Mouse (Mus musculus) MEL (cell line): ENCODE data around the gene Ramp3. TPM values are rescaled to one million over a fixed set of nuclear protein-coding genes. Genes with fewer than 3 reads are reported as not detected.

Experiments used
- DNase-seq: peaks from one replicate; pipeline ENCODE4 v3.0.0; 2011; ENCODE audit warnings: low read depth, low spot score
- H3K27ac ChIP-seq: 2 replicates; pipeline ENCODE4 v1.5.1; 2012; ENCODE audit warnings: low read depth, mild to moderate bottlenecking, control low read depth, low read length, moderate library complexity; ENCODE audit not compliant: control insufficient read depth
- H3K27me3 ChIP-seq, 2 experiments: fragments of 150-350 bp in 1 of 2; sonication (generic) in 1 of 2; 2 replicates each; pipeline ENCODE4 v1.6.1; 2012; ENCODE audit warnings: low read length in 2 of 2, mild to moderate bottlenecking in 2 of 2, improper control_type of control experiment in 1 of 2, moderate library complexity in 1 of 2; ENCODE audit not compliant: insufficient read depth in 2 of 2, control insufficient read depth in 1 of 2
- H3K36me3 ChIP-seq, 2 experiments: 2 replicates each; pipeline ENCODE4 v1.6.1; 2012 to 2014; ENCODE audit warnings: low read length in 2 of 2, improper control_type of control experiment in 1 of 2, inconsistent platforms in 1 of 2, mild to moderate bottlenecking in 1 of 2; ENCODE audit not compliant: insufficient read depth in 2 of 2, control insufficient read depth in 1 of 2
- H3K4me1 ChIP-seq, 2 experiments: fragments of 150-350 bp in 1 of 2; sonication (generic) in 1 of 2; 2 replicates each; pipeline ENCODE4 v1.6.1; 2012; ENCODE audit warnings: low read length in 2 of 2, improper control_type of control experiment in 1 of 2, mild to moderate bottlenecking in 1 of 2; ENCODE audit not compliant: insufficient read depth in 2 of 2, control insufficient read depth in 1 of 2
- H3K4me3 ChIP-seq, 2 experiments: fragments of 150-350 bp in 1 of 2; sonication (generic) in 1 of 2; 2 replicates each; pipeline ENCODE4 v1.5.1; 2012; ENCODE audit warnings: low read depth in 2 of 2, low read length in 2 of 2, mild to moderate bottlenecking in 2 of 2, moderate library complexity in 2 of 2, control low read depth in 1 of 2, improper control_type of control experiment in 1 of 2; ENCODE audit not compliant: control insufficient read depth in 1 of 2, insufficient read depth in 1 of 2
- H3K79me2 ChIP-seq: 2 replicates; pipeline ENCODE4 v1.6.1; 2012; ENCODE audit warnings: mild to moderate bottlenecking, low read length, moderate library complexity; ENCODE audit not compliant: control insufficient read depth, poor library complexity, insufficient read depth
- H3K9ac ChIP-seq: 2 replicates; pipeline ENCODE4 v1.6.1; 2012; ENCODE audit warnings: low read depth, mild to moderate bottlenecking, control low read depth, low read length, moderate library complexity; ENCODE audit not compliant: control insufficient read depth, poor library complexity, severe bottlenecking
- H3K9me3 ChIP-seq: fragments of 150-350 bp; sonication (generic); replicated peaks from 2 replicates; pipeline ENCODE4 v1.6.1; 2012; ENCODE audit warnings: mild to moderate bottlenecking, low read length, improper control_type of control experiment, moderate library complexity; ENCODE audit not compliant: insufficient read depth
- CHD2 ChIP-seq: IDR thresholded peaks from 2 replicates; pipeline ENCODE4 v1.6.1; 2011; ENCODE audit warnings: low read length, improper control_type of control experiment
- CTCF ChIP-seq, 3 experiments: IDR thresholded peaks in 2 of 3; conservative IDR thresholded peaks in 1 of 3; 2 replicates each; pipeline ENCODE4 v1.5.1; 2011 to 2012; ENCODE audit warnings: low read length in 3 of 3, low read depth in 2 of 3, mild to moderate bottlenecking in 2 of 3, improper control_type of control experiment in 1 of 3, inconsistent platforms in 1 of 3, mixed read lengths in 1 of 3, moderate library complexity in 1 of 3; ENCODE audit not compliant: control insufficient read depth in 1 of 3, insufficient read depth in 1 of 3, poor library complexity in 1 of 3, severe bottlenecking in 1 of 3
- E2F4 ChIP-seq: IDR thresholded peaks from 2 replicates; pipeline ENCODE4 v1.6.1; 2011; ENCODE audit warnings: low read depth, low read length, improper control_type of control experiment, borderline replicate concordance
- EP300 ChIP-seq, 2 experiments: IDR thresholded peaks; 2 replicates each; pipeline ENCODE4 v1.6.1; 2011; ENCODE audit warnings: improper control_type of control experiment in 2 of 2, low read length in 2 of 2, low read depth in 1 of 2, mild to moderate bottlenecking in 1 of 2
- ETS1 ChIP-seq: IDR thresholded peaks from 2 replicates; pipeline ENCODE4 v1.6.1; 2012; ENCODE audit warnings: low read depth, mild to moderate bottlenecking, inconsistent platforms, low read length, improper control_type of control experiment, moderate library complexity
- GATA1 ChIP-seq: IDR thresholded peaks from 2 replicates; pipeline ENCODE4 v1.6.1; 2011; ENCODE audit warnings: low read depth, low read length, improper control_type of control experiment
- HCFC1 ChIP-seq: IDR thresholded peaks from 2 replicates; pipeline ENCODE4 v1.6.1; 2012; ENCODE audit warnings: low read depth, mild to moderate bottlenecking, inconsistent platforms, low read length, improper control_type of control experiment, moderate library complexity
- JUND ChIP-seq: IDR thresholded peaks from 2 replicates; pipeline ENCODE4 v1.6.1; 2011; ENCODE audit warnings: low read depth, mild to moderate bottlenecking, improper control_type of control experiment, low read length
- MAX ChIP-seq: IDR thresholded peaks from 2 replicates; pipeline ENCODE4 v1.6.1; 2011; ENCODE audit warnings: low read length, improper control_type of control experiment
- MAZ ChIP-seq: IDR thresholded peaks from 2 replicates; pipeline ENCODE4 v1.6.1; 2012; ENCODE audit warnings: low read depth, mild to moderate bottlenecking, inconsistent platforms, low read length, improper control_type of control experiment
- MYC ChIP-seq: IDR thresholded peaks from 2 replicates; pipeline ENCODE4 v1.6.1; 2011; ENCODE audit warnings: low read depth, mild to moderate bottlenecking, low read length, improper control_type of control experiment, moderate library complexity
- NELFE ChIP-seq: IDR thresholded peaks from 2 replicates; pipeline ENCODE4 v1.6.1; 2011; ENCODE audit warnings: low read depth, low read length, improper control_type of control experiment
- POLR2AphosphoS5 ChIP-seq: IDR thresholded peaks from 2 replicates; pipeline ENCODE4 v1.6.1; 2012; ENCODE audit warnings: low read depth, borderline replicate concordance, mild to moderate bottlenecking, inconsistent platforms, low read length, moderate library complexity, mixed read lengths
- RAD21 ChIP-seq: IDR thresholded peaks from 2 replicates; pipeline ENCODE4 v1.6.1; 2011; ENCODE audit warnings: mild to moderate bottlenecking, low read depth, low read length, improper control_type of control experiment
- SIN3A ChIP-seq: IDR thresholded peaks from 2 replicates; pipeline ENCODE4 v1.6.1; 2012; ENCODE audit warnings: low read length, improper control_type of control experiment, inconsistent platforms
- SMC3 ChIP-seq: IDR thresholded peaks from 2 replicates; pipeline ENCODE4 v1.6.1; 2011; ENCODE audit warnings: low read depth, low read length, improper control_type of control experiment
- USF1 ChIP-seq: IDR thresholded peaks from 2 replicates; pipeline ENCODE4 v1.6.1; 2014; ENCODE audit warnings: low read depth, mild to moderate bottlenecking, inconsistent platforms, low read length, improper control_type of control experiment, moderate library complexity
- USF2 ChIP-seq, 2 experiments: IDR thresholded peaks; 2 replicates each; pipeline ENCODE4 v1.6.1; 2011 to 2012; ENCODE audit warnings: improper control_type of control experiment in 2 of 2, low read length in 2 of 2, borderline replicate concordance in 1 of 2, inconsistent platforms in 1 of 2, low read depth in 1 of 2, mild to moderate bottlenecking in 1 of 2; ENCODE audit not compliant: insufficient read depth in 1 of 2
- ZC3H11A ChIP-seq: IDR thresholded peaks from 2 replicates; pipeline ENCODE4 v1.6.1; 2012; ENCODE audit warnings: low read depth, mild to moderate bottlenecking, inconsistent platforms, low read length, improper control_type of control experiment
- ZKSCAN1 ChIP-seq: IDR thresholded peaks from 2 replicates; pipeline ENCODE4 v1.6.1; 2012; ENCODE audit warnings: low read depth, mild to moderate bottlenecking, inconsistent platforms, low read length, improper control_type of control experiment, moderate library complexity
- ZMIZ1 ChIP-seq: IDR thresholded peaks from 2 replicates; pipeline ENCODE4 v1.6.1; 2012; ENCODE audit warnings: low read depth, mild to moderate bottlenecking, inconsistent platforms, low read length, improper control_type of control experiment, moderate library complexity
- ZNF384 ChIP-seq: IDR thresholded peaks from 2 replicates; pipeline ENCODE4 v1.6.1; 2012; ENCODE audit warnings: low read depth, mild to moderate bottlenecking, inconsistent platforms, low read length, improper control_type of control experiment
- polyA plus RNA-seq, 2 experiments: library from polyadenylated mRNA; stranded (reverse) in 1 of 2; unstranded in 1 of 2; fragments of >175 nt in 1 of 2; fragments of >200 nt in 1 of 2; gene quantifications; 2 replicates each; pipeline versions ENCODE4 v1.2.1 to v1.2.4; 2012; ENCODE audit warnings: low replicate concordance in 2 of 2, low read depth in 1 of 2; ENCODE audit not compliant: insufficient read length in 2 of 2, insufficient read depth in 1 of 2, missing spikeins in 1 of 2
- total RNA-seq: library from RNA; depleted of rRNA; stranded (reverse); fragments of 300-350 nt; gene quantifications from 2 replicates; pipeline ENCODE4 v1.2.3, GENCODE M21; 2012

Ramp3 gene
- total and polyA plus RNA-seq, 3 experiments = not detected

DNA sequence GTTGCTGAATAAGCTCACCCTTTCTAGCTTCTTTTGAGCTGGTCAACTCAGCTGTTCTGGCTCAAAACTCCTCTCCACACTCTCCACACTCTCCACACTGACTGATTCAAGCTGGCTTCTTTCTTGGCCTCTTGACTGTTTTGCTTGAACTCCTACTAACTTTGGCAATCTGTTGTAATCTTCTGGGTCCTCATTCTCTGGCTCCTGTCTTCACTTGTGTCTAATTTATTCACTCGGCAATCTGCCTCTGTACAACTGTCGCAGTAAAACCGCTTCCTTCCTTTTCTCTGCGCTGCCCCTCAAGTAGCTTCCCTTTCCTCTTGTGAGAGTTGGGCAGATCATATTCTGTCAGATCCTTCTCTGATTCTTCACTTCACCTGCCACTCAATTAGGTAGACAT, 30.6 kb upstream of the Ramp3 start (continued):
- TF ChIP-seq SIN3A = peak; percentile 91
- TF ChIP-seq ZNF384 = no peak
- TF ChIP-seq CHD2 = no peak

- H3K9ac ChIP-seq = peak overlapping the region; percentile 92
- H3K27ac ChIP-seq = peak overlapping the region; percentile 99
- TF ChIP-seq E2F4 (no peak), ZC3H11A (peak; percentile 18; the same call in 1 of the 2 replicates), MAZ (peak; percentile 31; the same call in 1 of the 2 replicates), MAX (peak; percentile 74), EP300 (IDR thresholded peaks at IDR 0.05; ENCODE audit: low read depth in 1 of 2, low read length in 2 of 2) (0 out of 4 replicates have a peak, but pooled peaks of 1 of the 2 experiments have one; percentile 23), SMC3 (peak; percentile 49), GATA1 (0 out of 2 replicates have a peak, but pooled peaks have one; percentile 14), USF1 (no peak), CTCF (IDR thresholded peaks at IDR 0.05 in 2 of 3, conservative IDR thresholded peaks at IDR 0.05 in 1 of 3; ENCODE audit: control insufficient read depth in 1 of 3, insufficient read depth in 1 of 3, low read depth in 2 of 3, low read length in 3 of 3, poor library complexity in 1 of 3, severe bottlenecking in 1 of 3) (peak; percentile 64 to 83 (median 73)), ZMIZ1 (no peak), MYC (peak; percentile 82), RAD21 (peak; percentile 11)
- no peak overlapping the region for H3K4me3 ChIP-seq
- peaks cover 32% of the 10 kb centered on the region for H3K79me2 ChIP-seq
- DNase-seq = peak; percentile 84
- H3K27me3 ChIP-seq = no peaks in the 10 kb centered on the region
- peaks cover 6 to 27% of the 10 kb centered on the region in 2 experiments; a peak in 3 of 4 replicates for H3K36me3 ChIP-seq
- H3K4me1 ChIP-seq = peaks cover 11 to 25% of the 10 kb centered on the region in 2 experiments
- H3K9me3 ChIP-seq = no peaks in the 10 kb centered on the region
Observed at GRCm38 (mm10) chr11:6628568-6628967, 29.8 kb upstream of the Ramp3 start.

GRCm38 (mm10) chr11:6629655-6630054, 28.7 kb upstream of the Ramp3 start:
- no peaks in the 10 kb centered on the region for H3K27me3 ChIP-seq
- no peak overlapping the region for H3K27ac ChIP-seq
- no peak overlapping the region for H3K9ac ChIP-seq
- no peak overlapping the region for H3K4me3 ChIP-seq
- H3K79me2 ChIP-seq = peaks cover 21% of the 10 kb centered on the region
- DNase-seq = peak; percentile 88
- no peaks in the 10 kb centered on the region for H3K9me3 ChIP-seq
- TF ChIP-seq GATA1 (no peak), HCFC1 (no peak), CTCF (IDR thresholded peaks at IDR 0.05 in 2 of 3, conservative IDR thresholded peaks at IDR 0.05 in 1 of 3; ENCODE audit: control insufficient read depth in 1 of 3, insufficient read depth in 1 of 3, low read depth in 2 of 3, low read length in 3 of 3, poor library complexity in 1 of 3, severe bottlenecking in 1 of 3) (peak; percentile 54 to 76 (median 61)), ZNF384 (peak; percentile 48), USF2 (IDR thresholded peaks at IDR 0.05; ENCODE audit: borderline replicate concordance in 1 of 2, insufficient read depth in 1 of 2, low read depth in 1 of 2, low read length in 2 of 2) (no peak), ZKSCAN1 (no peak), NELFE (no peak), POLR2AphosphoS5 (no peak), SMC3 (peak; percentile 64), ETS1 (no peak), ZC3H11A (peak; percentile 87), JUND (peak; percentile 11; the same call in 1 of the 2 replicates), RAD21 (peak; percentile 86), SIN3A (peak; percentile 51; the same call in 1 of the 2 replicates)
- TF ChIP-seq, all 39 proteins: peak for 7
- H3K36me3 ChIP-seq = peaks cover 2 to 20% of the 10 kb centered on the region in 2 experiments; a peak in 3 of 4 replicates
- peaks cover 11 to 18% of the 10 kb centered on the region in 2 experiments for H3K4me1 ChIP-seq
